Mouse (Mus musculus) monocyte, adult 59 days (primary cell): ENCODE measurements around the gene Rps9. TPM values are rescaled to one million over a fixed set of nuclear protein-coding genes. Genes with fewer than 3 reads are reported as not detected.

ENCODE experiments used
- total RNA-seq, 2 experiments: library from RNA; stranded (reverse); gene quantifications; one replicate each; pipeline ENCODE4 v1.2.4; 2023

The Rps9 gene
- 1,000 to 10,000 TPM; 1,985 to 2,114 TPM for total RNA-seq

GRCm38 (mm10) chr7:3703879-3704441 lies at the start of gene Rps9:
Gene Rps9, plus strand, starts transcription at chr7:3703993.

GRCm38 (mm10) chr7:3665215-3666114 lies 38.3 kb upstream of the Rps9 start, which contains the start of gene Leng1:
Gene Leng1, minus strand, starts transcription at chr7:3665840.

GRCm38 (mm10) chr7:3677342-3677741 lies 26.5 kb upstream of the Rps9 start, which contains the start of gene Tmc4:
Gene Tmc4, minus strand, starts transcription at chr7:3677553.

GRCm38 (mm10) chr7:3692382-3692986 lies 11.3 kb upstream of the Rps9 start, which contains the start of gene Tsen34:
Gene Tsen34, plus strand, starts transcription at chr7:3692863.

GRCm38 (mm10) chr7:3692987-3693808 lies 10.6 kb upstream of the Rps9 start, which contains the start of gene Mboat7:
Gene Mboat7, minus strand, starts transcription at chr7:3693523.

GRCm38 (mm10) chr7:3720268-3720667 lies 16.5 kb downstream of the Rps9 start, which contains the start of gene Pirb:
Gene Pirb, minus strand, starts transcription at chr7:3720391.

Other genes with a start within 250 kb of the Rps9 start
- 1 to 10 TPM; 3.9 to 9.3 TPM for gene Tarm1, start 201.4 kb upstream of the Rps9 start, total RNA-seq
- gene Oscar, start 87.8 kb upstream of the Rps9 start, total RNA-seq: not detected
- 100 to 1,000 TPM; 329 to 362 TPM for gene Ndufa3, start 86.6 kb upstream of the Rps9 start, total RNA-seq
- 10 to 100 TPM; 21.3 to 26.8 TPM for gene Tfpt, start 74.1 kb upstream of the Rps9 start, total RNA-seq
- 10 to 100 TPM; 30.8 to 31.8 TPM for gene Prpf31, start 74.0 kb upstream of the Rps9 start, total RNA-seq
- gene Cnot3, start 58.7 kb upstream of the Rps9 start, total RNA-seq: 100 to 1,000 TPM in 1 of 2 experiments, 10 to 100 TPM in 1; 93.9 to 100 TPM
- gene Leng1, start 38.2 kb upstream of the Rps9 start, total RNA-seq: 1 to 10 TPM; 6.4 to 9.4 TPM
- gene Tmc4, start 26.4 kb upstream of the Rps9 start, total RNA-seq: 1 to 10 TPM; 6.4 to 6.8 TPM
- 10 to 100 TPM; 35.3 to 42.7 TPM for gene Tsen34, start 11.1 kb upstream of the Rps9 start, total RNA-seq
- gene Mboat7, start 10.5 kb upstream of the Rps9 start, total RNA-seq: 100 to 1,000 TPM; 103 to 105 TPM
- gene Pirb, start 16.4 kb downstream of the Rps9 start, total RNA-seq: 100 to 1,000 TPM; 343 to 375 TPM
- gene Gm15448, start 121.7 kb downstream of the Rps9 start, total RNA-seq: 10 to 100 TPM; 70.0 to 75.3 TPM
- 100 to 1,000 TPM in 1 of 2 experiments, 10 to 100 TPM in 1; 87.0 to 101 TPM for gene Pira2, start 141.1 kb downstream of the Rps9 start, total RNA-seq
- gene Gm14548, start 194.1 kb downstream of the Rps9 start, total RNA-seq: 10 to 100 TPM; 51.8 to 62.5 TPM
- 10 to 100 TPM; 67.7 to 86.9 TPM for gene Lilra6, start 211.5 kb downstream of the Rps9 start, total RNA-seq